Mouse (Mus musculus) heart, embryonic 10.5 days (tissue): Measurements from ENCODE around the gene Tmem53. TPM values are rescaled to one million over a fixed set of nuclear protein-coding genes. Genes with fewer than 3 reads are reported as not detected.

Source experiments
- DNase-seq: peaks from one replicate; pipeline ENCODE4 v3.0.0-alpha.2; 2017; ENCODE audit warnings: low spot score
- H3K27ac ChIP-seq: fragments of 300-500 bp; sonication (generic); 2 replicates; pipeline ENCODE4 v1.5.1; 2016; ENCODE audit warnings: mild to moderate bottlenecking
- H3K27me3 ChIP-seq: fragments of 300-500 bp; sonication (generic); 2 replicates; pipeline ENCODE4 v1.6.1; 2016; ENCODE audit warnings: mild to moderate bottlenecking; ENCODE audit not compliant: poor library complexity, insufficient read depth, severe bottlenecking
- H3K36me3 ChIP-seq: fragments of 300-500 bp; sonication (generic); 2 replicates; pipeline ENCODE4 v1.6.1; 2016; ENCODE audit warnings: mild to moderate bottlenecking, moderate library complexity
- H3K4me1 ChIP-seq: fragments of 300-500 bp; sonication (generic); 2 replicates; pipeline ENCODE4 v1.6.1; 2016; ENCODE audit warnings: mild to moderate bottlenecking
- H3K4me3 ChIP-seq: fragments of 300-500 bp; sonication (generic); 2 replicates; pipeline ENCODE4 v1.5.1; 2016; ENCODE audit warnings: mild to moderate bottlenecking, moderate library complexity
- H3K9me3 ChIP-seq: fragments of 300-500 bp; sonication (generic); 2 replicates; pipeline ENCODE4 v1.6.1; 2016; ENCODE audit warnings: mild to moderate bottlenecking, moderate library complexity
- WGBS: fragments of 180-500 bp; shearing (Covaris S2); methylation state at CpG from one replicate; pipeline ENCODE4 v1.1.7; 2016; 5-methylcytosine and 5-hydroxymethylcytosine counted together
- polyA plus RNA-seq: library from polyadenylated mRNA; unstranded; fragments of >200 nt; fragmentation: Nextera tagmentation; extraction: Ambion mirVana; gene quantifications from 2 replicates; pipeline ENCODE4 v1.2.1, GENCODE M21; 2016

Tmem53 gene
- polyA plus RNA-seq, 1 experiment from 2014 or later: 11.0 TPM

GRCm38 (mm10) chr4:117313085-117313424, 61.3 kb downstream of the Tmem53 start:
- Histone ChIP-seq H3K27ac (peak overlapping the region; percentile 65; the same call in 1 of the 2 replicates), H3K4me3 (peak overlapping the region; percentile 51), H3K9me3 (no peaks in the 10 kb centered on the region), H3K27me3 (peaks cover 76% of the 10 kb centered on the region), H3K4me1 (peaks cover 29% of the 10 kb centered on the region), H3K36me3 (no peaks in the 10 kb centered on the region)
- 2% methylated on average over 4 of the region's 4 CpGs for WGBS
- DNase-seq: no peak

GRCm38 (mm10) chr4:117314849-117315500, 63.2 kb downstream of the Tmem53 start:
- Histone ChIP-seq H3K36me3 (no peaks in the 10 kb centered on the region), H3K4me1 (peaks cover 33% of the 10 kb centered on the region), H3K4me3 (no peak overlapping the region), H3K27ac (no peak overlapping the region), H3K27me3 (peaks cover 86% of the 10 kb centered on the region), H3K9me3 (no peaks in the 10 kb centered on the region)
- DNase-seq: no peak
- WGBS: 76% methylated on average over 16 of the region's 16 CpGs

GRCm38 (mm10) chr4:117316800-117317199, 65.0 kb downstream of the Tmem53 start:
- no peaks in the 10 kb centered on the region for H3K36me3 ChIP-seq
- no peak for DNase-seq
- peaks cover 91% of the 10 kb centered on the region for H3K27me3 ChIP-seq
- H3K4me1 ChIP-seq: peaks cover 30% of the 10 kb centered on the region
- H3K27ac ChIP-seq: no peak overlapping the region
- H3K9me3 ChIP-seq: no peaks in the 10 kb centered on the region
- H3K4me3 ChIP-seq: no peak overlapping the region
- WGBS: 47% methylated on average over 6 of the region's 6 CpGs

GRCm38 (mm10) chr4:117317701-117318190, 66.0 kb downstream of the Tmem53 start:
- Histone ChIP-seq H3K4me1 (peaks cover 25% of the 10 kb centered on the region), H3K36me3 (no peaks in the 10 kb centered on the region), H3K27me3 (peaks cover 96% of the 10 kb centered on the region), H3K9me3 (no peaks in the 10 kb centered on the region), H3K4me3 (peak overlapping the region; percentile 37), H3K27ac (no peak overlapping the region)
- WGBS: 7% methylated on average over 18 of the region's 18 CpGs
- no peak for DNase-seq

Other genes starting within 250 kb of the Tmem53 start
- gene Eif2b3, start 232.5 kb upstream of the Tmem53 start, polyA plus RNA-seq: 40.6 and 54.8 TPM in 2 replicates
- gene Ptch2, start 155.9 kb upstream of the Tmem53 start, polyA plus RNA-seq: 2.9 and 3.5 TPM in 2 replicates
- 2.5 and 4.9 TPM in 2 replicates for gene Btbd19, start 126.2 kb upstream of the Tmem53 start, polyA plus RNA-seq
- gene Tctex1d4, start 125.2 kb upstream of the Tmem53 start, polyA plus RNA-seq: not detected in 2 replicates
- 1.5 and 2.4 TPM in 2 replicates for gene Plk3, start 118.0 kb upstream of the Tmem53 start, polyA plus RNA-seq
- gene Rps8, start 95.7 kb upstream of the Tmem53 start, polyA plus RNA-seq: 638 and 783 TPM in 2 replicates
- 55.1 and 68.7 TPM in 2 replicates for gene Kif2c, start 69.3 kb upstream of the Tmem53 start, polyA plus RNA-seq
- 0.20 and 0.46 TPM in 2 replicates for gene Armh1, start 174 bp downstream of the Tmem53 start, polyA plus RNA-seq
- gene Rnf220, start 245.1 kb downstream of the Tmem53 start, polyA plus RNA-seq: 56.5 and 76.1 TPM in 2 replicates